Mouse (Mus musculus): ENCODE data around the gene Kera. TPM values are rescaled to one million over a fixed set of nuclear protein-coding genes. Genes with fewer than 3 reads are reported as not detected.

Kera gene
- polyA plus RNA-seq, 1 experiment: not detected

DNA sequence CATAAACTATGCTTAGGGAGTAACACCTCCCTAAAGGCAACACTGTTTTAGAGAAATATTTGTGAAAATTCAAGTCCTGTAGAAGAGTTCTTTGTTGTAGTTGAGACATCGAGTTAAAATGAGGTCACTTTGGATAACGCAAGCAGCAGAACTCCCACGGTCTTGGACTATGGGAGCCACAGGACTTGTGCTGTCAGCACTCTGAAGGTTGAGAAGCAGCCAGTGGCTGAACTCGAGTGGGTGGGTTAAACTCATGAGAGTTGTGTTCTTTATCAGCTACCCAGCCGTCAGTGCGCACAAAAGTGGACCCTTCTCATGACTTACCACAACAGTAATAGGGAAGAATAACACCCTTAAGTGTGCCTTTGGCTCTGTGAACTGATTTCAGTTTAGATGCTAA lies 17.1 kb upstream of the Kera start:
- WGBS: 81% methylated on average over 6 of the region's 6 CpGs
- TF ChIP-seq CTCF (conservative IDR thresholded peaks at IDR 0.05; ENCODE audit: insufficient read depth, insufficient read length, low read depth, low read length) (no peak), POLR2A (IDR thresholded peaks at IDR 0.05; ENCODE audit: low read depth, low read length) (no peak)
- Histone ChIP-seq H3K27me3 (replicated peaks; ENCODE audit: control insufficient read depth, insufficient read depth, low read length) (no peaks in the 10 kb centered on the region), H3K36me3 (ENCODE audit: control insufficient read depth, insufficient read depth, low read length) (no peaks in the 10 kb centered on the region), H3K4me1 (ENCODE audit: control insufficient read depth, insufficient read depth, low read length) (no peaks in the 10 kb centered on the region), H3K27ac (ENCODE audit: insufficient read depth, low read depth, low read length) (no peak overlapping the region), H3K4me3 (ENCODE audit: insufficient read depth, low read depth, low read length) (no peak overlapping the region)
- DNase-seq: no peak

DNA sequence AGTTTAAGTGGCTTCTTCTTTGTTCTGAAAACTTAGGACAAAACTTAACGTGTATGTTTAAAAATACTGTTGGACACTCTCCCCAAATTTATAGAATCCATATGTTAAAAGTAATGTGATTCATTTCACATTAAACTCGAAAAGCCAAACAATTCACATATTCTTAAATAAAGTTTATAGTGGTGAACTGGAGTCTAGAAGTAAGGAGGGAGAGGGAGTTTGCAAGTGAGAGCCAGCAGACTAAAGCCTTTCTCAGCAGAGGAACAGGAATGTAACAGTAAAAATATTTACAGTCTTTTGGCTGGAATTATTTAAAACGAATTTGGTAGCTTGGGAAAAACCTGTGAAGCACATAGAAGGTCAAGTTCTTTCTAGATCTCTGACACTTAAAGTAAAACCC lies 15.6 kb upstream of the Kera start:
- TF ChIP-seq POLR2A (IDR thresholded peaks at IDR 0.05; ENCODE audit: low read depth, low read length): no peak
- TF ChIP-seq CTCF (conservative IDR thresholded peaks at IDR 0.05; ENCODE audit: insufficient read depth, insufficient read length, low read depth, low read length): no peak
- H3K4me3 ChIP-seq (ENCODE audit: insufficient read depth, low read depth, low read length): no peak overlapping the region
- H3K27me3 ChIP-seq (replicated peaks; ENCODE audit: control insufficient read depth, insufficient read depth, low read length): no peaks in the 10 kb centered on the region
- no peaks in the 10 kb centered on the region for H3K4me1 ChIP-seq (ENCODE audit: control insufficient read depth, insufficient read depth, low read length)
- no peak overlapping the region for H3K27ac ChIP-seq (ENCODE audit: insufficient read depth, low read depth, low read length)
- 44% methylated on average over 3 of the region's 3 CpGs for WGBS
- no peaks in the 10 kb centered on the region for H3K36me3 ChIP-seq (ENCODE audit: control insufficient read depth, insufficient read depth, low read length)
- no peak for DNase-seq

DNA sequence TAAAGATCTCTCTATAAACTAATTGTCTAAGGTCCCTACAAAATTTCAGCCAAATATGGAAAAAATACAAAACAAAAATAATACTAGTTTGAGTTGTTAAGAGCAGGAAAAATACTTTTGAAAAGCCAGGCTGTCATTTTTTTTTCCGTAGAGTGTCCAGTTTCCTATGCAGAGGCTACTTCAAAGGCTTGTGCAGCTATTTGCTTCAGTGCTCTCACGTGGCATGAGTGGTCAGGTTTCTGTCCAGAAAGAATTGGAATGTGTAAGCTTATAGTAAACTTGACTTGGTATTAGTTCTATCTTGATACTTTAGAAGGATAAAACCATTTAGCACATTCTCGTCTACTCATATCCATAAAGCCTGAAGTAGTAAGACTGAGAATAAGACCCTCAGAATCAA lies 15.0 kb upstream of the Kera start:
- Histone ChIP-seq H3K4me1 (ENCODE audit: control insufficient read depth, insufficient read depth, low read length) (no peaks in the 10 kb centered on the region), H3K36me3 (ENCODE audit: control insufficient read depth, insufficient read depth, low read length) (no peaks in the 10 kb centered on the region), H3K27me3 (replicated peaks; ENCODE audit: control insufficient read depth, insufficient read depth, low read length) (no peaks in the 10 kb centered on the region), H3K4me3 (ENCODE audit: insufficient read depth, low read depth, low read length) (no peak overlapping the region), H3K27ac (ENCODE audit: insufficient read depth, low read depth, low read length) (no peak overlapping the region)
- no peak for DNase-seq
- 45% methylated on average over 3 of the region's 3 CpGs for WGBS
- TF ChIP-seq CTCF (conservative IDR thresholded peaks at IDR 0.05; ENCODE audit: insufficient read depth, insufficient read length, low read depth, low read length) (no peak), POLR2A (IDR thresholded peaks at IDR 0.05; ENCODE audit: low read depth, low read length) (no peak)

DNA sequence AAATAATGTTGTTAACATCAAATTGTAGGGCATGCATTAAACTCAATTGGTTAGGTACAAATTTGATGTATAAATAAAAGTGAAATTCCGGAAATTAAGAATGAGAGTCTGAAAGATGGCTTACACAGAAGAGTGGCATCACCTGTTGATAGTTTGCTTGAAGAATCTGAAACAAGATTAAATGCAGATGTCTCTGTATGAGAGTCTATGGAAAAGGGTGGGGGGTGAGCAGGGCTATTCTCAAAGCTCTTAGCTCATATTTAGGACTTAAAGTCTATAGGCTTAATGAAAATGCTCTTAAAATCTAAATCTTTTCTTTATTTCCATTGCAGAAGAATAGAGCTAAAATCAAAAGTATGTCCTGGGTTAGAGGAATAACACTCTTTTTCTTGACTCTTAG lies 11.0 kb upstream of the Kera start:
- Histone ChIP-seq H3K36me3 (ENCODE audit: control insufficient read depth, insufficient read depth, low read length) (no peaks in the 10 kb centered on the region), H3K4me3 (ENCODE audit: insufficient read depth, low read depth, low read length) (no peak overlapping the region), H3K4me1 (ENCODE audit: control insufficient read depth, insufficient read depth, low read length) (no peaks in the 10 kb centered on the region), H3K27ac (ENCODE audit: insufficient read depth, low read depth, low read length) (no peak overlapping the region), H3K27me3 (replicated peaks; ENCODE audit: control insufficient read depth, insufficient read depth, low read length) (no peaks in the 10 kb centered on the region)
- 86% methylated on average over 1 of the region's 1 CpGs for WGBS
- no peak for TF ChIP-seq CTCF (conservative IDR thresholded peaks at IDR 0.05; ENCODE audit: insufficient read depth, insufficient read length, low read depth, low read length)
- TF ChIP-seq POLR2A (IDR thresholded peaks at IDR 0.05; ENCODE audit: low read depth, low read length): no peak
- no peak for DNase-seq

DNA sequence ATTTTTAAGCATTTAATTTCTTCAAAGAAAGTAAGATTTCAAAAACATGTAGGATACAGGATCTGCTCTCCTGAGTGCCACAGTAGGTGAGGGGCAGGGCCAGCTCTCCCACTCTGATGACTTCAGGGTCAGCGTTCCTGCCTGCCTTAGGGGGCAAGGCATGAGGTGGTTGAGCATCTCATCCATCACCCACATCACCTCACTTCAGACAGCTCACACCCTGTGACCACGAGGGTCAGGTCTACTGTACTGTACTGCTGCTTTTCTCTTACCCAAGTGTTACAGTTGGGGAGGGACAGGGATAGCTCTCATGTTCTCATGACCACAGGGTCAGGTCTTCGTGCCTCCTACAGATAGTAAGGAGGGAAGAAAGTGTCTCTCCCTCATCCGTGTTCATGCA lies 4.9 kb upstream of the Kera start:
- 30% methylated on average over 4 of the region's 4 CpGs for WGBS
- TF ChIP-seq POLR2A (IDR thresholded peaks at IDR 0.05; ENCODE audit: low read depth, low read length) (no peak), CTCF (conservative IDR thresholded peaks at IDR 0.05; ENCODE audit: insufficient read depth, insufficient read length, low read depth, low read length) (no peak)
- H3K27ac ChIP-seq (ENCODE audit: insufficient read depth, low read depth, low read length): no peak overlapping the region
- H3K36me3 ChIP-seq (ENCODE audit: control insufficient read depth, insufficient read depth, low read length): no peaks in the 10 kb centered on the region
- H3K4me3 ChIP-seq (ENCODE audit: insufficient read depth, low read depth, low read length): no peak overlapping the region
- no peaks in the 10 kb centered on the region for H3K27me3 ChIP-seq (replicated peaks; ENCODE audit: control insufficient read depth, insufficient read depth, low read length)
- no peak for DNase-seq
- no peaks in the 10 kb centered on the region for H3K4me1 ChIP-seq (ENCODE audit: control insufficient read depth, insufficient read depth, low read length)

DNA sequence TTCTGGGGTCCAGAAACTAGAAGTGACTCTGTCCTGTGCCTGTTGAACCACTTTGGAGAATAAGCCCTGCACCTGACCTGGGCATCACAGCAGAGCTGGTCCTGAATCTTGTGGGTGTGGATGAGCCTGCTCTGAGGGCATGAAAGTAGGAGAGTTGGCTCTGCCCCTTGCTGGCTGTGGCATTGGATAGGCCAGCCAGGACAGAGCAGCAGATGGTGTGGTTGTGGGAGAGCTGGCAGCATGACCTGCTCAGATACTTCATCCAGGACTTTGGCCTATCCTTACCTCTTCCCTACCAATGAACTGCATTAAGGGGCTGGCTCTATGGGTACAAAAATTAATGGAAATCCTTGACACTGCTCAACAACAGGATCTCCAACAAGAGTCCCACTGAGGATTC lies 3.4 kb upstream of the Kera start:
- no peaks in the 10 kb centered on the region for H3K36me3 ChIP-seq (ENCODE audit: control insufficient read depth, insufficient read depth, low read length)
- no peaks in the 10 kb centered on the region for H3K4me1 ChIP-seq (ENCODE audit: control insufficient read depth, insufficient read depth, low read length)
- no peaks in the 10 kb centered on the region for H3K27me3 ChIP-seq (replicated peaks; ENCODE audit: control insufficient read depth, insufficient read depth, low read length)
- no peak for DNase-seq
- TF ChIP-seq POLR2A (IDR thresholded peaks at IDR 0.05; ENCODE audit: low read depth, low read length): no peak
- no peak for TF ChIP-seq CTCF (conservative IDR thresholded peaks at IDR 0.05; ENCODE audit: insufficient read depth, insufficient read length, low read depth, low read length)
- H3K4me3 ChIP-seq (ENCODE audit: insufficient read depth, low read depth, low read length): no peak overlapping the region
- no peak overlapping the region for H3K27ac ChIP-seq (ENCODE audit: insufficient read depth, low read depth, low read length)

DNA sequence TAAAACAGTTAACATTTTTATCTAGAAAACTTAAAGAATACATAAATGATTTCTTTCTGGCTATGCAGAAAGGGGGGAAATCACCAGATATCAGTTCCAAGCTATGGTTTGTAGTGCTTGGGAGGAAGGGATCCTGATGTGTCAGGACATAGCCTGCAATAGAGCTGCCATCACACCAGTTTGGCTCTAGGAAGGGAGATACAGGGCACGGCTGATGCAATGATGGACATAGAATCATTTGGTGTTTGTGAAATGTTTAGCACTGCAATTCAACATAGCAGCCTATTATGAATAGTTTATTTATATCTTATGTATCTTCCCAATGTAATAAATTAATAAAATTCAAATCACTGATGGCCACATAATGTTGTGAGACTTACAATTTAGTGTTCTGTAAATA lies 15.6 kb downstream of the Kera start:
- no peak for DNase-seq
- TF ChIP-seq POLR2A (IDR thresholded peaks at IDR 0.05; ENCODE audit: low read depth, low read length) (no peak), CTCF (conservative IDR thresholded peaks at IDR 0.05; ENCODE audit: insufficient read depth, insufficient read length, low read depth, low read length) (no peak)
- 87% methylated on average over 1 of the region's 1 CpGs for WGBS

DNA sequence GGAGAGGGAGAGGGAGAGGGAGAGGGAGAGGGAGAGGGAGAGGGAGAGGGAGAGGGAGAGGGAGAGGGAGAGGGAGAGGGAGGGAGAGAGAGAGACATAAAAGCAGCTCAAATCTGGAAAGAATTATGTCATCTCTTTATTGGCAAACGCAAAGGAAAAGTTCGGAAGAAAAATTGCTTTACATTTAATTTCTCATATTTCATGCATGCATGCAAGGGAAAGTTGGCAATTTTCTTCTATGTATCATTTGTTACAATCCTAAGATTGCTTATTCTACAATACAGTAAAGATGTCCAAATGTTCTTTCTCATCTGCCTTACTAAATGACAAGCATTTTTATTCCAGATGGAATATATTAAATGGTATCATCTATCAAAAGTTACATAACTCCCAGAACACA lies 17.7 kb downstream of the Kera start:
- WGBS: 65% methylated on average over 2 of the region's 2 CpGs
- H3K27ac ChIP-seq (ENCODE audit: insufficient read depth, low read depth, low read length): no peak overlapping the region
- H3K4me1 ChIP-seq (ENCODE audit: control insufficient read depth, insufficient read depth, low read length): no peaks in the 10 kb centered on the region
- no peaks in the 10 kb centered on the region for H3K36me3 ChIP-seq (ENCODE audit: control insufficient read depth, insufficient read depth, low read length)
- no peaks in the 10 kb centered on the region for H3K27me3 ChIP-seq (replicated peaks; ENCODE audit: control insufficient read depth, insufficient read depth, low read length)
- H3K4me3 ChIP-seq (ENCODE audit: insufficient read depth, low read depth, low read length): no peak overlapping the region
- DNase-seq: no peak
- TF ChIP-seq CTCF (conservative IDR thresholded peaks at IDR 0.05; ENCODE audit: insufficient read depth, insufficient read length, low read depth, low read length) (no peak), POLR2A (IDR thresholded peaks at IDR 0.05; ENCODE audit: low read depth, low read length) (no peak)

More for the DNA sequence above, 15.6 kb downstream of the Kera start:
- no peak overlapping the region for H3K27ac ChIP-seq (ENCODE audit: insufficient read depth, low read depth, low read length)
- no peak overlapping the region for H3K4me3 ChIP-seq (ENCODE audit: insufficient read depth, low read depth, low read length)
- no peaks in the 10 kb centered on the region for H3K4me1 ChIP-seq (ENCODE audit: control insufficient read depth, insufficient read depth, low read length)
- H3K36me3 ChIP-seq (ENCODE audit: control insufficient read depth, insufficient read depth, low read length): no peaks in the 10 kb centered on the region
- no peaks in the 10 kb centered on the region for H3K27me3 ChIP-seq (replicated peaks; ENCODE audit: control insufficient read depth, insufficient read depth, low read length)
